Mouse (Mus musculus) brown adipose tissue, adult 24 weeks (tissue): Measurements from ENCODE around the gene Svs1. TPM values are rescaled to one million over a fixed set of nuclear protein-coding genes. Genes with fewer than 3 reads are reported as not detected.

Experiments
- H3K27ac ChIP-seq: fragments of 200-500 bp; replicated peaks from 2 replicates; pipeline ENCODE4 v1.5.1; 2012; ENCODE audit warnings: low read depth, mild to moderate bottlenecking, low read length
- H3K4me1 ChIP-seq: fragments of 200-500 bp; 2 replicates; pipeline ENCODE4 v1.6.1; 2012; ENCODE audit warnings: low read length, mixed read lengths; ENCODE audit not compliant: control insufficient read depth, insufficient read depth, insufficient read length
- H3K4me3 ChIP-seq: fragments of 200-500 bp; 2 replicates; pipeline ENCODE4 v1.5.1; 2012; ENCODE audit warnings: low read depth, mild to moderate bottlenecking, low read length, moderate library complexity; ENCODE audit not compliant: insufficient read depth
- polyA plus RNA-seq: library from polyadenylated mRNA; stranded (reverse); fragments of >200 nt; gene quantifications from 2 replicates; pipeline ENCODE4 v1.2.4, GENCODE M21; 2012; ENCODE audit not compliant: missing spikeins, insufficient read depth, insufficient read length

The Svs1 gene
- polyA plus RNA-seq, 1 experiment = not detected

- Histone ChIP-seq H3K4me3 (no peak overlapping the region), H3K4me1 (no peaks in the 10 kb centered on the region), H3K27ac (no peak overlapping the region)
Observed at GRCm38 (mm10) chr6:49026496-49026895, 39.8 kb downstream of the Svs1 start.

- Histone ChIP-seq H3K27ac (no peak overlapping the region), H3K4me3 (no peak overlapping the region), H3K4me1 (no peaks in the 10 kb centered on the region)
Observed at GRCm38 (mm10) chr6:49028019-49028418, 41.4 kb downstream of the Svs1 start.

GRCm38 (mm10) chr6:49028708-49029107, 42.0 kb downstream of the Svs1 start:
- H3K4me3 ChIP-seq = no peak overlapping the region
- no peaks in the 10 kb centered on the region for H3K4me1 ChIP-seq
- no peak overlapping the region for H3K27ac ChIP-seq

GRCm38 (mm10) chr6:49031230-49031629, 44.6 kb downstream of the Svs1 start:
- H3K4me1 ChIP-seq = no peaks in the 10 kb centered on the region
- H3K4me3 ChIP-seq = no peak overlapping the region
- no peak overlapping the region for H3K27ac ChIP-seq

- no peak overlapping the region for H3K4me3 ChIP-seq
- H3K27ac ChIP-seq = no peak overlapping the region
- H3K4me1 ChIP-seq = no peaks in the 10 kb centered on the region
Observed at GRCm38 (mm10) chr6:49032783-49033182, 46.1 kb downstream of the Svs1 start.

GRCm38 (mm10) chr6:49036275-49037267, 49.9 kb downstream of the Svs1 start, which contains the start of gene Gpnmb:
Gene Gpnmb (plus strand): TSS chr6:49036546.
- no peak within 1 kb of the TSS; the same call in 1 of the 2 replicates for H3K27ac ChIP-seq
- H3K4me1 ChIP-seq = no peaks in the 10 kb centered on the region
- peak within 1 kb of the TSS; percentile 29 for H3K4me3 ChIP-seq

GRCm38 (mm10) chr6:49037268-49037662, 50.6 kb downstream of the Svs1 start:
- Histone ChIP-seq H3K27ac (no peak overlapping the region), H3K4me3 (peak overlapping the region; percentile 29; the same call in 1 of the 2 replicates), H3K4me1 (no peaks in the 10 kb centered on the region)

GRCm38 (mm10) chr6:49039470-49040180, 53.0 kb downstream of the Svs1 start:
- Histone ChIP-seq H3K4me3 (no peak overlapping the region), H3K4me1 (no peaks in the 10 kb centered on the region), H3K27ac (no peak overlapping the region)

Other genes starting within 250 kb of the Svs1 start
- 2.0 and 3.2 TPM in 2 replicates for gene Gimap1, start 247.8 kb upstream of the Svs1 start, polyA plus RNA-seq
- gene Gimap5, start 240.7 kb upstream of the Svs1 start, polyA plus RNA-seq = 2.2 and 2.5 TPM in 2 replicates
- 0.75 and 0.79 TPM in 2 replicates for gene Gimap3, start 216.0 kb upstream of the Svs1 start, polyA plus RNA-seq
- 6.5 and 13.7 TPM in 2 replicates for gene Tmem176a, start 145.9 kb upstream of the Svs1 start, polyA plus RNA-seq
- gene Tmem176b, start 145.4 kb upstream of the Svs1 start, polyA plus RNA-seq = 17.6 and 21.0 TPM in 2 replicates
- gene Aoc1, start 114.0 kb upstream of the Svs1 start, polyA plus RNA-seq = not detected in 2 replicates
- 0.46 TPM in 1 of 2 replicates, not detected in the other for gene 1600015I10Rik, start 57.0 kb upstream of the Svs1 start, polyA plus RNA-seq
- gene Doxl2, start 11.9 kb upstream of the Svs1 start, polyA plus RNA-seq = not detected in 2 replicates
- gene Gpnmb, start 49.7 kb downstream of the Svs1 start, polyA plus RNA-seq = 2.8 and 3.4 TPM in 2 replicates
- 89.5 and 97.9 TPM in 2 replicates for gene Malsu1, start 86.9 kb downstream of the Svs1 start, polyA plus RNA-seq
- not detected in 2 replicates for gene Igf2bp3, start 228.1 kb downstream of the Svs1 start, polyA plus RNA-seq